Mouse (Mus musculus): Measurements from ENCODE around the gene Cyld.

DNA sequence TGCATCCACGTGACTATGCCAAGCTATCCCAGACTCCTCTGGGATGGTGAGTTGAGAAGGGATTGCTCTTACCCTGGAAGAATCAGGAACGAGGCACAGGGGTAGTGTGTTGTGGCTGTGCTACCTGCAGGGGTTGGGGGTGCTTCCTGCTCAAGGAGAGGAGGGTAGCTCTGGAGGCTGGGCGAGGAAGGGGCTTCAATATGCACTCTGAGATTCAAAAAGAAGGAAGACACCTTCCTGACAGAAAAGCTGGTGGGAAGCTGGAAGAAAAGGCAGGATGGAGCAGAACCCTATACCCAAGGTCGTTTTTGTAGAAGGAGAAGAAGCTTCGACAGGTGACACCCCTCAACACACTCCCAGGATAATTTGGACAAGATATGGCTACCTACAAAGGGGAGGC is 84.5 kb downstream of the Cyld start:
- TF ChIP-seq CTCF (IDR thresholded peaks at IDR 0.05) (no peak), POLR2A (IDR thresholded peaks at IDR 0.05; ENCODE audit: insufficient read depth, low read depth, low read length) (no peak)
